Mouse (Mus musculus) embryonic facial prominence, embryonic 14.5 days (tissue): ENCODE measurements around the gene Zfp786. TPM values are rescaled to one million over a fixed set of nuclear protein-coding genes. Genes with fewer than 3 reads are reported as not detected.
A peak's percentile ranks its signal among the peaks of the same experiment; 100 is the strongest.

Experiments used
- ATAC-seq: fragments of 200-750 bp; cut with Nextera tagmentation; 2 replicates; pipeline ENCODE4 v1.8.0; 2017; ENCODE audit warnings: low read depth, moderate number of reproducible peaks, moderate TSS enrichment
- DNase-seq: peaks from one replicate; pipeline ENCODE4 v3.0.0-alpha.2; 2015; ENCODE audit warnings: low spot score
- H3K27ac ChIP-seq: fragments of 300-500 bp; sonication (generic); replicated peaks from 2 replicates; pipeline ENCODE4 v1.5.1; 2014; ENCODE audit warnings: low read depth, mild to moderate bottlenecking, low read length, moderate library complexity
- H3K27me3 ChIP-seq: fragments of 300-500 bp; sonication (generic); replicated peaks from 2 replicates; pipeline ENCODE4 v1.6.1; 2014; ENCODE audit warnings: low read length; ENCODE audit not compliant: control insufficient read depth, insufficient read depth
- H3K36me3 ChIP-seq: fragments of 300-500 bp; sonication (generic); 2 replicates; pipeline ENCODE4 v1.6.1; 2014; ENCODE audit warnings: low read length, mixed read lengths; ENCODE audit not compliant: control insufficient read depth, insufficient read depth
- H3K4me1 ChIP-seq: fragments of 300-500 bp; sonication (generic); 2 replicates; pipeline ENCODE4 v1.6.1; 2014; ENCODE audit warnings: antibody characterized with exemption, low read length; ENCODE audit not compliant: control insufficient read depth, insufficient read depth
- H3K4me2 ChIP-seq: fragments of 300-500 bp; sonication (generic); 2 replicates; pipeline ENCODE4 v1.6.1; 2014; ENCODE audit warnings: low read depth, mild to moderate bottlenecking, low read length, moderate library complexity, mixed read lengths
- H3K4me3 ChIP-seq: fragments of 300-500 bp; sonication (generic); 2 replicates; pipeline ENCODE4 v1.5.1; 2014; ENCODE audit warnings: low read depth, mild to moderate bottlenecking, low read length
- H3K9ac ChIP-seq: fragments of 300-500 bp; sonication (generic); 2 replicates; pipeline ENCODE4 v1.6.1; 2014; ENCODE audit warnings: low read depth, mild to moderate bottlenecking, low read length, moderate library complexity, mixed read lengths
- H3K9me3 ChIP-seq: fragments of 300-500 bp; sonication (generic); 2 replicates; pipeline ENCODE4 v1.6.1; 2016; ENCODE audit warnings: low read length; ENCODE audit not compliant: control insufficient read depth
- WGBS: fragments of 180-500 bp; shearing (Covaris S2); extraction: QIAGEN DNeasy Blood & Tissue Kit; methylation state at CpG from one replicate; pipeline ENCODE4 v1.1.7; 2014; 5-methylcytosine and 5-hydroxymethylcytosine counted together
- polyA plus RNA-seq: library from polyadenylated mRNA; unstranded; fragments of >200 nt; fragmentation: Nextera tagmentation; extraction: Ambion mirVana; gene quantifications from 2 replicates; pipeline ENCODE4 v1.2.1, GENCODE M21; 2014

The Zfp786 gene
- polyA plus RNA-seq, 1 experiment from 2014 or later = 1.9 TPM

DNA sequence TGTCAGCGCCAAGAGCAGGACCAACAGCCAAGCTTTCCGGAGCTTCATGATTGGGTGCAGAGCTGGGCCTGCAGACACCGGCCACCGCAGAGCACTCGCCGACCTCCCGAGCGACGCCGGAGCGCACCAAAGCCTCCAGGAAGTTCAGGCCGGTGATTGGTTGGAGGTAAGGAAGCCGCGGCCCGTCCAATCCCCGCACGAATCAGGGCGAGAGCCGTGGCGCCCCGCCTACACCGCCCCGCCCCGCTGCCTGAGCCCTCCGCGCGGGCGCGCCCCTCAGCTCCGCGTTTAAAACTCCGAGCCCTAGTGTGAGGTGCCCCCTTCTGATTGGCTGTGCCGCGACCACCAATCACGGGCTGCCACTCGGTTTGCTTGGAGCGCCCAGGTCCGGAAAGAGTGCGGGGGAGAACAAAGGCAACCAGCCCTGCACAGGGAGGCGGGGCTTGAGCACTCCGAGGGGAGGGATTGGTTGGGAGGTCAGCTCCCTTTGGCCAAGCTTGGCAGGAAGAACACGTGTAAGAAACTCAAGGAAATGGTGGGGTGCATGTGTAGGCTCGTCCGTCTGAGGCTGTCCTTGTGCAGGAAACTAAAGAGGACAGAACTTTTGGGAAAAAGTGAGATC is 17.3 kb downstream of the Zfp786 start, which contains the start of gene Pdia4:
Gene Pdia4, minus strand, starts transcription at position 174 of the 622 bp plus-strand sequence.
- Histone ChIP-seq H3K36me3 (peaks cover 2% of the 10 kb centered on the region; the same call in 1 of the 2 replicates), H3K4me3 (peak within 1 kb of the TSS; percentile 90), H3K27me3 (no peaks in the 10 kb centered on the region), H3K27ac (peak within 1 kb of the TSS; percentile 96), H3K9ac (peak within 1 kb of the TSS; percentile 94), H3K9me3 (no peaks in the 10 kb centered on the region), H3K4me2 (peak within 1 kb of the TSS; percentile 90), H3K4me1 (peaks cover 19% of the 10 kb centered on the region)
- DNase-seq (peak; percentile 100), ATAC-seq (peak; percentile 99)
- WGBS = 0% methylated on average over 32 of the region's 44 CpGs

DNA sequence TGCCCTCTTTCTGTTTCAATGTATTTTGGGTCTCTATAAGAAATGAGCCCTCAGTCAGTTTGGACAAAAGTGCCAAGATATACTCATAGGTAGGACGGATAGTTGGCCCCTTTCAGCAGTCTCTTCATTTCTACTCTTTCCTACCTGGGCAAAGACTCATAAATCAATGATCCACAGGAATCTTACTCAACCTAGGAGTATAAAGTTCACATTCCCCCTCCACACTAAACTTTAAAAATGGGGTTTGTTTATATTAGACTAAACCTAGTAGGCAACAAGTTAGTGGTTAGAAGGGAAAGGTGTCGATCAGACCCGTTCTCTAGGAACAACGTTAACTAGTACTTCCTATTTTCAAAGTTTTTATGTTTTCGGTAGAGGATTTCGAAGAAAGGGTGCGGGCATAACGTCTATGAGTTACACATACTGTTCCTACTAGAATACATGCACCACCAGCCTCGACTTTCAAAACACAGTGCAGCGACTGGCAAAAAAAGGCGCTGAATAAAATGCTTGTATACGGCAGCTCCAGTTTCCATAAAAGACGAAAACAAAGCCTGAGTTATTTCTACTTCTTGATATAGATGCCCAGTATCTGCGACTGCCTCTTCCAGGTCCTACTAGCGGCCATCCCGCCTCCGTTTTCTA is 18.3 kb downstream of the Zfp786 start:
- H3K27ac ChIP-seq = peak overlapping the region; percentile 96
- peak overlapping the region; percentile 90 for H3K4me3 ChIP-seq
- H3K36me3 ChIP-seq = peaks cover 11% of the 10 kb centered on the region; the same call in 1 of the 2 replicates
- H3K4me1 ChIP-seq = peaks cover 19% of the 10 kb centered on the region
- no peak for DNase-seq
- no peaks in the 10 kb centered on the region for H3K27me3 ChIP-seq
- peak overlapping the region; percentile 90 for H3K4me2 ChIP-seq
- peak overlapping the region; percentile 94 for H3K9ac ChIP-seq
- no peak for ATAC-seq
- no peaks in the 10 kb centered on the region for H3K9me3 ChIP-seq
- 1% methylated on average over 17 of the region's 17 CpGs for WGBS

DNA sequence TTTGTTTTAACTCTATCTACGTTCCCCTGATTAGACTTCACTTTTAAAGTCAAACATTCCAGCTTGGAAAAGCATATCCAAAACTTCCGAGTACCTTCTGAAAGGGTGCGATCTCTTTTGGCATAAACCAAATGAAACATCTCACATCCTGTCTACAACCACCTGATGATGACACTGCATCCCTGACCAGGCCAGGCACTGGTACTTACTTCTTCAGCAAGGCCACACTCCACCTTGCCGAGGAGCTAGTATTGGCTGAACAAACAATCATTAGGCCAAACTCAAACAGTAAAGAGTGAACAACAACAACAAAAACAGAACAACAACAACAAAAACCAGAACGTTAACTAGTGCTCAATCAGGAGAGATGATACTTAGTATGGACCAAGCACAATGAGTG is 19.3 kb downstream of the Zfp786 start:
- Histone ChIP-seq H3K9ac (peak overlapping the region; percentile 94), H3K4me3 (peak overlapping the region; percentile 90)

DNA sequence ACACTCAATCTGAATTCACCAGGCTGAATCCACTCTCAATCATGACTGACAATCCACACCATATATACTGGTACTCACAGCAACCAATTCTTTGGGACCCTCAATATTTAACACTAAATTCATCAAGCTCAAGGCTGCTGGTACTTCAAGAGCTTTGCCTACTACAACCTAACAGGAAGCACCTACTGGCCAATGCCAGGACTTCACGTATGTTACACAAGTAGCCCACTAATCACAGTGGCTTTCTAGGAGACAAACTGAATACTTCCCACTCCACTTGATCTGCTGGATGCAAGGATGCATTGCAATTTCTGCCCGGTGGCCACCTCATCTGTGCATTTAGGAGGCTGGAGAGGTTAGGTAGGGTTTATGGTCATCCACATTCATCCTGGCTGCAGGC is 20.5 kb downstream of the Zfp786 start:
- peaks cover 19% of the 10 kb centered on the region for H3K4me1 ChIP-seq
- no peak for DNase-seq
- H3K36me3 ChIP-seq = peaks cover 31% of the 10 kb centered on the region
- no peaks in the 10 kb centered on the region for H3K27me3 ChIP-seq
- no peak overlapping the region for H3K4me3 ChIP-seq
- no peak for ATAC-seq
- 64% methylated on average over 2 of the region's 2 CpGs for WGBS
- no peaks in the 10 kb centered on the region for H3K9me3 ChIP-seq
- peak overlapping the region; percentile 90; the same call in 1 of the 2 replicates for H3K4me2 ChIP-seq
- no peak overlapping the region for H3K9ac ChIP-seq
- no peak overlapping the region for H3K27ac ChIP-seq

More for the DNA sequence above, 19.3 kb downstream of the Zfp786 start:
- H3K9me3 ChIP-seq = no peaks in the 10 kb centered on the region
- WGBS = 52% methylated on average over 5 of the region's 5 CpGs
- DNase-seq = no peak
- no peak overlapping the region for H3K27ac ChIP-seq
- peaks cover 20% of the 10 kb centered on the region for H3K36me3 ChIP-seq
- no peak for ATAC-seq
- no peaks in the 10 kb centered on the region for H3K27me3 ChIP-seq
- H3K4me2 ChIP-seq = peak overlapping the region; percentile 90
- peaks cover 19% of the 10 kb centered on the region for H3K4me1 ChIP-seq

DNA sequence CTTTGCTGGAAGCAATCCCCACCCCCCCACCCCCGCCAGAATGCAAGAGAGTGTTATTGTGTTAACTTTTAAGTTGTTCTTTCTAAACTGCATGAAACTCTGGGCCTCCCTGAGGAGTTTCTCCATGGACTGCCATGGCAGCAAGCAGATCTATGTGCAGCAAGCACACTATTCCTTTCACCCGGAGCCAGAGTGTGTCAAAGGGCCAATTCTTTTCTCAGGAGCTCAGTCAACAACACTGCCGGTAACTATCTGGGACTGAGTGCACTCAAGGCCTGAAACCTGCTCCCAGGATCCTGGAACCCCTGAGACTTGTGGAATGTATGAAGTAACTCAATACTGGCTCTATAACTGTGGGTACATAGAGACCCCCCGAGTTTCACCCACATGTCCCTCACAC is 21.6 kb downstream of the Zfp786 start:
- Histone ChIP-seq H3K27ac (no peak overlapping the region), H3K4me2 (no peak overlapping the region), H3K4me1 (peaks cover 15% of the 10 kb centered on the region), H3K27me3 (no peaks in the 10 kb centered on the region), H3K9me3 (no peaks in the 10 kb centered on the region), H3K36me3 (peaks cover 42% of the 10 kb centered on the region), H3K9ac (no peak overlapping the region), H3K4me3 (no peak overlapping the region)
- no peak for ATAC-seq
- 48% methylated on average over 4 of the region's 4 CpGs for WGBS
- DNase-seq = peak; percentile 11

DNA sequence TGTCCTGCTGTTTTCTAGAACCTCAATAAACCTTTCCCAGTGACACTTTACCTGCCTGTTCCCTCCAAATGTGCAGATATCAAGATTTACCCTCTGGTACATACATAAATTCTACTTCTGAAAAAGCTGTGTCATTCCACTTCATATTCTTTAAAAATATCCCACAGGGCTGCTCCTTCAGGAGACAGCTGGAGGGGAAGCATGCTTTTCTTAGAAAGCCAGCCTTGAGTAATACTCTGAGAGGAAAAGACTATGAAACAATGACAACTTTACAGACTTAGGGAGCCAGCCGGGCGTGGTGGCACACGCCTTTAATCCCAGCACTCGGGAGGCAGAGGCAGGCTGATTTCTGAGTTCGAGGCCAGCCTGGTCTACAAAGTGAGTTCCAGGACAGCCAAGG is 22.1 kb downstream of the Zfp786 start:
- ATAC-seq (no peak), DNase-seq (no peak)
- H3K9me3 ChIP-seq = no peaks in the 10 kb centered on the region
- H3K4me1 ChIP-seq = peaks cover 14% of the 10 kb centered on the region
- no peak overlapping the region for H3K4me2 ChIP-seq
- 87% methylated on average over 5 of the region's 5 CpGs for WGBS
- no peak overlapping the region; the same call in 1 of the 2 replicates for H3K27ac ChIP-seq
- H3K4me3 ChIP-seq = no peak overlapping the region
- peaks cover 47% of the 10 kb centered on the region for H3K36me3 ChIP-seq
- no peaks in the 10 kb centered on the region for H3K27me3 ChIP-seq
- no peak overlapping the region for H3K9ac ChIP-seq

- Histone ChIP-seq H3K9me3 (no peaks in the 10 kb centered on the region), H3K27me3 (no peaks in the 10 kb centered on the region), H3K4me3 (no peak overlapping the region), H3K4me1 (peaks cover 14% of the 10 kb centered on the region), H3K9ac (no peak overlapping the region), H3K27ac (no peak overlapping the region), H3K4me2 (no peak overlapping the region), H3K36me3 (peaks cover 59% of the 10 kb centered on the region)
- no peak for ATAC-seq
- DNase-seq = no peak
- 92% methylated on average over 2 of the region's 2 CpGs for WGBS
These were observed 23.2 kb downstream of the Zfp786 start for GRCm38 (mm10) chr6:47807419-47807818.

GRCm38 (mm10) chr6:47805520-47805919 is 25.1 kb downstream of the Zfp786 start:
- H3K27me3 ChIP-seq = no peaks in the 10 kb centered on the region
- 79% methylated on average over 2 of the region's 2 CpGs for WGBS
- no peak overlapping the region for H3K9ac ChIP-seq
- no peaks in the 10 kb centered on the region for H3K9me3 ChIP-seq
- H3K27ac ChIP-seq = no peak overlapping the region
- no peak for DNase-seq
- no peak overlapping the region for H3K4me2 ChIP-seq
- peaks cover 78% of the 10 kb centered on the region for H3K36me3 ChIP-seq
- no peak overlapping the region for H3K4me3 ChIP-seq
- no peak for ATAC-seq
- H3K4me1 ChIP-seq = peaks cover 3% of the 10 kb centered on the region; the same call in 1 of the 2 replicates
